Mouse (Mus musculus) testis, adult 2 months (tissue): ENCODE measurements at regions not wholly inside any gene's neighbourhood (a gene's known extent, or its start where the extent isn't known, plus 50 kb on each side); places are given as distances from the start of the nearest gene placed in this dataset.

Source experiments
- CTCF ChIP-seq: fragments of 200-500 bp; IDR thresholded peaks from 2 replicates; pipeline ENCODE4 v1.5.1; 2012; ENCODE audit warnings: low read depth, mild to moderate bottlenecking, inconsistent platforms, low read length, moderate library complexity; ENCODE audit not compliant: control insufficient read depth, insufficient read depth, insufficient replicate concordance
- POLR2A ChIP-seq: fragments of 200-500 bp; IDR thresholded peaks from 2 replicates; pipeline ENCODE4 v1.6.1; 2012; ENCODE audit warnings: low read depth, mild to moderate bottlenecking, inconsistent platforms, low read length, moderate library complexity; ENCODE audit not compliant: control insufficient read depth

DNA sequence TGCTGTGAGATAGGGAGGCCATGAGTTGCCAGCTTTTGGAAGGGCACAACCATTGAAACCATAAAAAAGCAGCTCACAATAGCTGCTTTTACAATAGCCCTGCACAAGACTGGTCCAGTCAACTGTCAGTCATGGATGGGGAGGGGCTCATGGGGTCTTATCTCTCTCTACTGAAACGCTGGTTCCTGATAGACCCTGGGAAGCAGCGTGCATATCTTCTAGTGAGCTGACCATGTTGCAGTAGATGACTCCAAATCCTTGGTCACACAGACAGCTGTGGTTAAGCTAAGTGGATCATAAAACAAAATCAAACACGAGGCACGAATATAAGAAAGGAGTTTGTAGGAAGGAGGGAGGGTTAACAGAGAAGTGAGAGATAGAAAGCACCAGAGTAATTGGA is 105.0 kb downstream of the Aldh8a1 start:
- TF ChIP-seq POLR2A (no peak), CTCF (no peak)
